Mouse (Mus musculus) ES-E14 (cell line): ENCODE results near the gene Htr2a.

Experiments
- CHD2 ChIP-seq: IDR thresholded peaks from 2 replicates; pipeline ENCODE4 v1.6.1; 2014; ENCODE audit warnings: mild to moderate bottlenecking, low read depth, low read length, inconsistent platforms
- MAFK ChIP-seq: IDR thresholded peaks from 2 replicates; pipeline ENCODE4 v1.6.1; 2014; ENCODE audit warnings: mild to moderate bottlenecking, low read depth, low read length, inconsistent platforms; ENCODE audit not compliant: insufficient read depth
- ZC3H11A ChIP-seq: IDR thresholded peaks from 2 replicates; pipeline ENCODE4 v1.6.1; 2012; ENCODE audit warnings: low read depth, mild to moderate bottlenecking, inconsistent platforms, low read length, borderline replicate concordance
- ZNF384 ChIP-seq: IDR thresholded peaks from 2 replicates; pipeline ENCODE4 v1.6.1; 2012; ENCODE audit warnings: low read depth, low read length, inconsistent platforms

GRCm38 (mm10) chr14:74650001-74650400 is 9.4 kb downstream of the Htr2a start:
- TF ChIP-seq MAFK, result no peak
- TF ChIP-seq CHD2, result no peak
- no peak for TF ChIP-seq ZNF384
- TF ChIP-seq ZC3H11A, result no peak
